9 mouse cellular contexts compared by ENCODE assay signal in the genomic region with DNA sequence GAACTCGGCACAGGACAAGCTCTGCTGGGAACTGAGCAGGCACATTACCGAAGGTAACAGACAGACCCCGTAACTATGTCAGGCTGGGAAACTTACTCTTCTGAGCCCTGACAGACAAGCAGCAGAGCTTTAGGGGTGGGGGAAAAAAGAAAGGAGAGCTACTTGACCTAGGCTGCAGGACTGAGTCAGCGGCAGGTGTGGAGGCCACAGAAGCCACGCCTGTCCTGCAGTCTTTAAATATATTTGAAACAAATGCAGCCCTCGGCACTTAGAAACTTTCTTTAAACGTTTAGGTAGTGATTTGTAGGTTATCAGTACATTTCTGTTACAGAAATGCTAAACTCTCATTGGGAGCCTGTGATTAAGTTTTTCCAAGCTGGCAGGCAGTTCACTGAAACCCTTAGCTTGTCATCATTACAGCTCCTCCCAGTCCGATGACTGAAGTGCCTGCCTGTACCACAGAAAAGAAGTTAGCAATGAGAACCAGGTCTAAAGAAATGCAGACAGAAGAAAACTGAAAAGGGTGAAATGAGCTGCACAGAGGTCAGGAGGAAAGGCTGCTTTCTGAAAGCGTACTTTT. TPM values are rescaled to one million over a fixed set of nuclear protein-coding genes. Genes with fewer than 3 reads are reported as not detected.
DNase-seq lines count a peak whose midpoint lies in the region; ATAC-seq and TF ChIP-seq lines count a peak whose summit lies in the region.
"Had no signal": no experiment of that assay in that cellular context is flagged by ENCODE, and none has a peak within 500 bp of the region (broad histone marks: within the 10 kb centered on the region; RNA-seq: fewer than 3 reads in every experiment).

No protein-coding gene starts in this region.

- H3K9ac ChIP-seq in heart, embryonic 14.5 days (ENCODE audit: low read length): peak overlapping the region; percentile 66
- H3K9ac ChIP-seq in intestine, postnatal 0 days (ENCODE audit: low read depth, low read length): no peak overlapping the region

- no peak for TF ChIP-seq CTCF in testis, adult 2 months (IDR thresholded peaks at IDR 0.05; ENCODE audit: control insufficient read depth, insufficient read depth, insufficient replicate concordance, low read depth, low read length)
- TF ChIP-seq CTCF in intestine, postnatal 0 days (IDR thresholded peaks at IDR 0.05; ENCODE audit: low read depth): no peak

- no peaks in the 10 kb centered on the region for H3K9me3 ChIP-seq in heart, embryonic 14.5 days (ENCODE audit: control insufficient read depth, low read length)
- no peaks in the 10 kb centered on the region for H3K9me3 ChIP-seq in intestine, postnatal 0 days (ENCODE audit: control insufficient read depth)

- peaks cover 80% of the 10 kb centered on the region for H3K36me3 ChIP-seq in heart, embryonic 14.5 days (ENCODE audit: control insufficient read depth, insufficient read depth, low read length)
- H3K36me3 ChIP-seq in testis, adult 2 months (ENCODE audit: control insufficient read depth, insufficient read depth, low read length): no peaks in the 10 kb centered on the region
- peaks cover 4% of the 10 kb centered on the region; the same call in 1 of the 2 replicates for H3K36me3 ChIP-seq in intestine, postnatal 0 days (ENCODE audit: control insufficient read depth, insufficient read depth)

- peak overlapping the region; percentile 41 for H3K4me2 ChIP-seq in heart, embryonic 14.5 days (ENCODE audit: low read length)
- H3K4me2 ChIP-seq in intestine, postnatal 0 days (replicated peaks; ENCODE audit: low read depth): peak overlapping the region; percentile 45

- ATAC-seq in heart, embryonic 14.5 days (ENCODE audit: insufficient number of reproducible peaks, insufficient read depth, low FRiP score, low read depth): no peak
- no peak for ATAC-seq in intestine, postnatal 0 days

- peaks cover 51 to 93% of the 10 kb centered on the region in 2 experiments for H3K4me1 ChIP-seq in heart, embryonic 14.5 days (ENCODE audit: control insufficient read depth in 2 of 2, insufficient read depth in 2 of 2, low read length in 2 of 2)
- no peaks in the 10 kb centered on the region; the same call in 1 of the 2 replicates for H3K4me1 ChIP-seq in testis, adult 2 months (ENCODE audit: control insufficient read depth, insufficient read depth, low read length)
- peaks cover 14% of the 10 kb centered on the region for H3K4me1 ChIP-seq in intestine, postnatal 0 days (replicated peaks; ENCODE audit: control insufficient read depth, insufficient read depth, low read length)

- H3K27ac ChIP-seq in heart, embryonic 14.5 days (replicated peaks in 1 of 2; ENCODE audit: control insufficient read depth in 1 of 2, insufficient read depth in 1 of 2, low read depth in 2 of 2, low read length in 2 of 2): peak overlapping the region; percentile 81 to 89
- H3K27ac ChIP-seq in testis, adult 2 months (ENCODE audit: control insufficient read depth, insufficient read depth, low read depth, low read length): no peak overlapping the region
- peak overlapping the region; percentile 60 for H3K27ac ChIP-seq in intestine, postnatal 0 days (ENCODE audit: low read depth, low read length)

- no peaks in the 10 kb centered on the region for H3K27me3 ChIP-seq in heart, embryonic 14.5 days (ENCODE audit: control insufficient read depth, insufficient read depth, low read length)
- no peaks in the 10 kb centered on the region for H3K27me3 ChIP-seq in testis, adult 2 months (ENCODE audit: control insufficient read depth, insufficient read depth, low read length)
- no peaks in the 10 kb centered on the region for H3K27me3 ChIP-seq in intestine, postnatal 0 days (replicated peaks; ENCODE audit: control insufficient read depth, insufficient read depth, low read length)

- H3K4me3 ChIP-seq in heart, embryonic 14.5 days (ENCODE audit: control insufficient read depth in 1 of 2, insufficient read depth in 1 of 2, low read depth in 1 of 2, low read length in 2 of 2): peak overlapping the region in 1 of 2 experiments; percentile 15; a peak in 2 of 4 replicates
- H3K4me3 ChIP-seq in testis, adult 2 months (ENCODE audit: control insufficient read depth, low read depth, low read length): peak overlapping the region; percentile 47
- H3K4me3 ChIP-seq in intestine, postnatal 0 days (ENCODE audit: low read depth, low read length): no peak overlapping the region

- 21% methylated on average over 9 of the region's 9 CpGs for WGBS in heart, embryonic 14.5 days
- 31% methylated on average over 9 of the region's 9 CpGs for WGBS in intestine, postnatal 0 days

- no peak for DNase-seq in heart, adult 18-20 months
- DNase-seq in testis, postnatal 10 days (ENCODE audit: low spot score): no peak
- no peak for DNase-seq in urinary bladder, adult 18-20 months (ENCODE audit: low spot score in 2 of 2)
- no peak for DNase-seq in layer of hippocampus, adult 18-20 months (ENCODE audit: low spot score in 2 of 2)
- DNase-seq in left cerebral cortex, adult 9 months (ENCODE audit: low spot score in 2 of 2): no peak
- DNase-seq: gastrocnemius, postnatal 10 days had no signal

- TF ChIP-seq POLR2A in testis, adult 2 months (IDR thresholded peaks at IDR 0.05; ENCODE audit: control insufficient read depth, low read depth, low read length): no peak

RNA-seq across cellular contexts. Expression of a gene that starts 18.8 kb away (rescaled TPM):
- polyA plus RNA-seq in heart, embryonic 14.5 days (2014; fragmentation: Nextera tagmentation; extraction: Ambion mirVana): 196 and 201 TPM in 2 replicates
- total RNA-seq in heart, adult 18-20 months (2021): 100 to 1,000 TPM; 111 to 115 TPM
- 3.8 and 4.8 TPM in 2 replicates for polyA plus RNA-seq in testis, adult 2 months (2012; rRNA removed)
- polyA plus RNA-seq in intestine, postnatal 0 days (2015; fragmentation: Nextera tagmentation; extraction: Ambion mirVana): 25.1 and 28.7 TPM in 2 replicates
- 10 to 100 TPM; 27.4 to 27.8 TPM for total RNA-seq in layer of hippocampus, adult 18-20 months (2021)
